Mouse (Mus musculus): ENCODE data around the gene Runx2. TPM values are rescaled to one million over a fixed set of nuclear protein-coding genes. Genes with fewer than 3 reads are reported as not detected.

The Runx2 gene
- total RNA-seq, 2 experiments from 2014 or later, result 7.1 to 8.9 TPM

DNA sequence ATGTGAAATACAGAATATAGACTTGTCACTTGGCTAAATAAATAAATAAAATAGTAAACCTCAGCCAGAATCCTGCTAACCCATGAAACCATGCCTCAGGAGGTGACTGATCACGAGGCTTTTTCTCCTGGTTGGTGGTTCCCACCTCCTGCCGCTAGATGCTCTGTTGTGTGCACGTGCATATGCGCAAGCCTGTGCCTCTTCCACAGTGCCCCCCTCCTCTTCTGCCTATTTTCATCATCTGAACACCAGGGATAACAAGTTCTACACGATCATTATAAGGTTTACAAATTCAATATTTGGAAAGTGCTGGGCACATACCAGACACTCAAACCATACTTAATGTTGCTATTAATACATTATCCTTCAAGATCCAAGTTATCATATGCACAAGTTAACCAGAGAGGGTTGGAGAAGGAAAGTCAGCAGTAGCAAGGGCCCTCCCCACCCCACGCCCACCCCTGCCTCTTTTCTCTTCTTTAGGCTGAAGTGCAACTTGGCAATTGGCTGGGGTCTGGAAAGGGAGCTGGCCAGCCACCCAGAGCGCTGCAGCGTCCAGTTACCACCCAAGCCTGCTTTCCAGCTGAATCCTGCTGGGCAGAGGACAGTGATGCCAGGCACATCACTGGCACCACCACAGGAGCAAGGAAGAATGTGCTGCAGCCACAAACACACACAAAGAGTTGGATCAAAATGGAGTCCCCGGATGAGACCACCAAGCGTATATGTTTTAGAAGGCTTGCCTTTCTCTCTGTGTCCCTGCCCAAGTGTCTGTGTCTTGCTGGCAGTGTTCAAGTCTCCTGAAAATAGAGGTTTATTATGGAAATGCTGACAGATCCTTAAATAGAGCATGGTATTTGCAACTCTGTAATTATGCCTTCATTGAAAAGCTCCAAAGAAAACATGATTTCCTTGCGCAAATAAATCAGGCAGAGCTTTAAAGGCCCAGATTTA is 294.2 kb downstream of the Runx2 start:
- intact Hi-C loops (cut with DNase I), result loop anchor here (5.0 to 10.0 kb wide), 2 partner anchors 92 to 214 kb away; no protein-coding TSS in a partner anchor
- DNase-seq (ENCODE audit: low spot score in 2 of 2), result peak; percentile 30 to 43

DNA sequence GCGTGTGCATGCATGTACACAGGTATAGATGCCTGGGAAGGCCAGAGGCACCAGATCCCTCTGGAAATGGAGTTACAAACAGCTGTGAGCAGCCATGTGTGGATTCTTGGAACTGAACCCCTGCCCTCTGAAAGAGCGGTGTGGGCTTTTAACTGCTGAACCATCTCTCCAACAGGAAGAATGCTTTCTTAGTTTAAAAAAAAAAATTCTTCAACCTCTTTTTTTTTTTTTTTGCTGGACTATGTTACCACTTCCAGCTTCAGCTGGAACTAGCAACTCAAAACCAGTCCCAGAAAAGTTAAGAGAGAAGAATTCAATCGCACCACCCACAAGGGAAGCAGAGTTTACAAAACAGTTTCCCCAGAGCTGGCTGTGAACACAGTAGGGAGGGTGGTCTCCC is 295.2 kb downstream of the Runx2 start:
- intact Hi-C loops (cut with DNase I), result no loop called here
- no peak for DNase-seq (ENCODE audit: low spot score in 2 of 2)

DNA sequence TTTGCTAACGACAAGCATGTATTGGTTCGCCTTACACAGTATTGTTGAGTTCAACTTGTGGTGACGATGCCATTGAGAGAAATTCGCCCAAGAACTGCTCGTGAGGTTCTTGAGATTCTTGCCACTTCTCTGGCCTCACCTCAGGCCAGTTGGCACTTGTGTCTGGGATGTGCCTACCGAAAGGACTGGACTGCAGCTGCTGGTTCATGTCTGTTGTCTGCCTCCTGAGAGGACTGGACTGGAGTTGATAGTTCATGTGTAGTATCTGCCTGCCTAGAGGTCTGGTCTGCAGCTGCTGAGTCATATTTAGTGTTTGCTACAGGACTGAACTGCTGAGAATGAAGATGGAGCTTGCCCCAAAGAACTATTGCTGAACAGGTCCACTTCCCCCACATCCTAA is 296.4 kb downstream of the Runx2 start:
- intact Hi-C loops (cut with DNase I), result no loop called here

DNA sequence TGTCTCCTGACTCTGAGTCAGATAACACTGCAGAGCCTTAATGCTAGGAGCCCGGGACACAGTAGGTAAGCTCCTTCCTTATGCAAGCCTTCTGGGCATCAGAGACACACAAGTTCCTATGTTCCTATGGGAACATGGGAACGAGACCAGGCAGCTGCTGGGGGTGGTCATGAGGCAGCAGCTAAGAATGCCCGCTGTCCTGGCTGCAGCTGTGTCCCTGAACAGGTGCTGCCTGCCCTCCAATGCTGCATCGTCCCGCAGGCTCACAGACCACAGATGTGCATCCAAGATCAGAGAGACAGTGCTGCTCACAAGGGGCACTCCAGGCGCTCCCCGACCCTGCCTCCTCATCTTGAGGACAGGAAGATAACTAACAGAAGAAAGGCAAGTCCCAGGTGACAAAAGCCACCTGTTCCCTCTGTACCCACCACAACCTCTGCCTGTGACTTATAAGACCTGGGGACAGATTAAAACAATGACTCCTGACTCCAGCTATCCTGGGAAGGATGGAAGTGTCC is 306.3 kb downstream of the Runx2 start:
- DNase-seq (ENCODE audit: low spot score in 2 of 2), result no peak
- intact Hi-C loops (cut with DNase I), result no loop called here

More for the DNA sequence above, 296.4 kb downstream of the Runx2 start:
- DNase-seq (ENCODE audit: low spot score in 2 of 2), result no peak

DNA sequence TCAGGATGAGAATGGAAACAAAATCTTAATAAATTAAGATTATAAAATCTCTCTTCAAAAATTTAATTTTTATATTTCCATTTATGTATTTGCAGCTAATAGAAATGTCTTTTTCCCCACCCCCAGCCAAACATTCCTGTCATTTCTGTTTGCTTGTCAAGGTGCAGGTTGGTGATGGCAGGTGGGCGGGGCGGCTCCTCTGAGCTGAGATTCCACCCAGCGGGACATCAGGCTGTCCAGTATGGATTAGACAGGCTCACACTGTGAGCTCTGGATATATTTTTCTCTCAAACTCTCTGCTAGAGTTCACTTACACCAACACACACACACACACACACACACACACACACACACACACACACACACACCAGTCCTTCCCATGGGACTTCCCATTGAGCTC is 306.9 kb downstream of the Runx2 start:
- DNase-seq (ENCODE audit: low spot score in 2 of 2), result no peak
- intact Hi-C loops (cut with DNase I), result no loop called here

DNA sequence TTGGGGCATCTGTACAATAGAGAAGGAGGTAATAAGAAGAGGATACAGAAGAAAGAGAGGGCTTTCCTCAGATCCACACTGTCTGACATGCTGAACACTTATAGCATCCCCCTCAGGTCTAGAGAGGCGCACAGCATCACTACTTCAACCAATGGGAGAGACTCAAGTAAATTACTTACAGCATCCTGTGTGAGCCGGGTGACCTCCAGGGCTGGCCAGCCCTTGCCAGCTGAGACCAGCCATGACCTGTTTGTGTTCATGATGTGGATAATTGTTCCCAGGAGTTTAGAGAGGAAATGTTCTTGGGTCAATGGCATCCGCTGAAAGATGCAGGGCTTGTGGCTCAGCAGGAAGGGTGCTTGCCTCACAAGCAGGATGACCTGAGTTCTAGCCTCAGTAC is 308.1 kb downstream of the Runx2 start:
- intact Hi-C loops (cut with DNase I), result no loop called here
- DNase-seq (ENCODE audit: low spot score in 2 of 2), result no peak

DNA sequence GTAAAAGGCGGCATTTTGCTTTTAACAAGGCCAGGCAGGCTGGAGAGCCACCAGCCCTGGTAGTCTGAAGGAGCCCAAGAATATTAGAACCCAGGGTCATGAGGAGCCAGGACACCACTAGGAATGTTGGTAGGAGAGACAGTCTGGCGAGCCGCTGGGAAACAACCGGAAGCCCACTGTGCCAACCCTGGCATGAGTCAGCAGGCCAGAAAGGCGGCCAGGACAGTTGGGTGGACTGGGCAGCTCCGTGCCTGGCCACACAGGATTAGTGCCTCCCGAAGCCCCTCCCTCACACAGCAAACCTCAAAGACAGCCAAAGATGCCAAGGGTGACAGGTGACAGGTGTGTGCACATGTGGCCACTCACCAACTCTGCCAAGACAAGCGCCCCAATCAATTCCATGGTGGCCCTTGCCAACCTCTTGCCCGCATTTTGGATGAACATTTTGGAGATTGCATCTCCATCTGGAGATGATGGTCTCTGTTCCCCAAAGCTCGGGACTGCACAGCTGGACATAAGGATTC is 309.7 kb downstream of the Runx2 start:
- no peak for DNase-seq (ENCODE audit: low spot score in 2 of 2)
- intact Hi-C loops (cut with DNase I), result no loop called here

DNA sequence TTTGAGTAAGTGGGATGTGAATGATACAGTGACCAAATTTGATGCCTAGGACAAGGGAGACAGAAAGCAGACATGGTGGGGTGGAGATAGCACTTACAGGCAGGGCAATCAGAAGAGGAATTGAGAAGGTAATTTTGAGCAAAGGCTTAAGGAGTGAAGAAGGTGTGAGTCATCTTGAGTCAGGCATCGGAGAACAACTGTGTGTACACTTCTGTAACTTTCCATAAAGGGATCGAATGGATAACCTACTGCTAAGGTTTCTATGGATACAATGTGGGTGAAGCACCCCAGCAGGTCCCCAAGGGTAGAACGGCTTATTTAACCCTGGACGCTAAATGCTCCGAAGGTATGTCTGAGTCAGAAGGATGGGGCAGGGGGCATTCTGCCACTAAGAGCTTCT is 312.4 kb downstream of the Runx2 start:
- intact Hi-C loops (cut with DNase I), result no loop called here
- no peak for DNase-seq (ENCODE audit: low spot score in 2 of 2)

DNA sequence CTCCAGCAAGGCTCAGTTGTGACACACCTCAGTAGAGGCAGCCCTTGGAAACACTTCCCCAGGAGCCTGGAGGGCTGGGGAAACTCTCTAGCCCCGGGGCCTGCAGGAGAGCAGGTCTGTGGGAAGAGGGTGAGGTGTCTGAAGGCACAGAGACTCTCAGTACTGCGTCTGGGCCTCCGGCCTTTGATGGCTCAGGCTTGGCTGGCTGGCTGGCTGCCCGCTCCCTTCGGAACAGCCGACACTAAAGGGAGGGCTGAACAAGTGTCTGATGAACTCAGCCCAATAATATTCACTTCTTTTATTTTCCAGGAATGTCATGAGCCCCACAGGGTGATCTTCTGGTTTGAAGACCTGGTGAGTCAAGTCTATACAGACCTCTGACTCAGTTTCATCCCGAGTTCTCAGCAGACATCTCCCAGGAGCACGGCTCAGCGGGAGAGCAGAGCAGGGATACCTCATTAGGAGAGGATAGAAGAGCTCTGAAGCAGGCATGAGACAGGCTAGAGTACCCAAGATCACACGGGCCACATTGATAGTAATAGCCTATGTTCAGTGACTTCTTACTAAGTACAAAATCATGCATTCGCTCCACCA is 314.2 kb downstream of the Runx2 start:
- intact Hi-C loops (cut with DNase I), result no loop called here
- DNase-seq (ENCODE audit: low spot score in 2 of 2), result no peak

DNA sequence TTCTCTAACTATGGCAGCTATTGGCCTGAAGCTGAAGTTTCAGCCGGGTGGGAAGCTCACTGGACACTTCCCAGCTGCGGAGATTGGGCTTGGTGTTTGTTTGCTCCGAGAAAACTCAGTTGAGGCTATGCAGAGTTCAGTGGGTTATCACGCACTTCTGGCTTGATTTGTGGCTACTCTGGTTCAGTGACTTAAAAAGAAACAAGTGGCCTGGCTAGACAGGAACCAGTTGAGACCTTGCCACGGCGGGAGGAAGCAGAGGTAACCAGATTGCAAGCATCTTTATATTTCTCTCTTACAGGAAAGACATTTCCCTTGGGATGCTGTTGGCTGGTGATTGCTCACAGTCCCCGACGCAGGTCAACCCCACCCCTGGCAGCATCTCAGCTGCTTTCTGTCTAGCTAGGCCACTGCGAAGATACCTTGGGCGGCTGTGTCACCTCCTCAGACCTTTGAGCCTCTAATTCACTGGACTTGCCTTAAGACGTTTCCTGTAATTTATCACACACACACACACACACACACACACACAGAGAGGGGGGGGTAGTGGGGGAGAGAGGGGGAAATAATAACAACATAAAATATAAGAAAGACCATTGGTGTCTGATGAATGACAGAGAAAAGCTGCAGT is 324.3 kb downstream of the Runx2 start:
- no peak for DNase-seq (ENCODE audit: low spot score in 2 of 2)
- intact Hi-C loops (cut with DNase I), result no loop called here

DNA sequence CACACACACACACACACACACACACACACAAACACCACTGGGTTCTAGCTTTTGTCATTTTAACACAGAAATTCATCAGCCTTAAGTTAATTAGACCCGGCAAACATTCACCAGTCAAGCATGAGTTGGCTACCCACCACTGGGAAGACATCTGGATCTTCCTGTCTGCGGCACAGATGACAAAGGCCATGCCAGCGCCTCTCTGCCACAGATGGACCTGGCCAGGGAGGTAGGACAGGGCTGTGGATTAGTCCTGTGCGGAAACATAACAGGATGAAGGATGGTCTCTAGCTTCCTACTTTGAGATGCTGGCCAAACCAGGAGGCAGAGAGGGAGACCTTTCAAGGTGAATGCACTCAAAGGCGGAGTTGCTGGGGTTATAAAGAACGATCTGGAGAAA is 325.3 kb downstream of the Runx2 start:
- no peak for DNase-seq (ENCODE audit: low spot score in 2 of 2)
- intact Hi-C loops (cut with DNase I), result no loop called here

DNA sequence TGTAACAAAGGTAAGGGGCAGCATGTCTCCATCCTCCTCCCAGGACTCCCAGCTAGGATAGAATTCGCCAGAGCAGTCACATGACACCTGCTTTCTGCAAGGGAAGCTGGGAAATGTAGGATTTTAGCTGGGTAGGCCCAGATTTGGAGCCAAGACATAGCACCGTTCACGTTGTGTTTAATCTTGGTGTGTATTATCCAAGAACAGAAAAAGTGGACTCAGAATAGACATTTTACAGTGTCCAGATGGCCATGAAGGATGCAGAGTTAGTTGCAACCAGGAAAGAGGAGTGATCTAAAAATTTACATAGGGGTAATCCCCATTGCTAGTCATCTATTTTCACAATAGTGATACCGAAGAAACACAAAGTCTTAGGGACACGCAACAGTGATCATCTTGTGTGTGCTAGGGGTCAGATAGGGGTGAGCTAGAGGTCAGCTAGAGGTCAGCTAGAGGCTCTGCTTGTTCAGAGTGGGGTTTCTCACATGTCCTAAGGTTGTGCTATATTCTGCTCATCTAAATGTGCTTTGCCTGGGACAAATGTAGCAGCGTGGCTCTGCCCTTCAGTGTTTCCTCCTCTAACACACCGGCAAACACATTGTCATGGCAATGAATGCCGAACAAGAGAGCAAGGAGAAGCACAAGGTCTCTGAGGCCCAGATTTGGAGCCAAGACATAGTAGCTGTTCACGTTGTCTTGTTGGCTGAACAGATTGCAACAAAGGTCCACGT is 326.9 kb downstream of the Runx2 start:
- intact Hi-C loops (cut with DNase I), result no loop called here
- DNase-seq (ENCODE audit: low spot score in 2 of 2), result peak; percentile 22 to 35

DNA sequence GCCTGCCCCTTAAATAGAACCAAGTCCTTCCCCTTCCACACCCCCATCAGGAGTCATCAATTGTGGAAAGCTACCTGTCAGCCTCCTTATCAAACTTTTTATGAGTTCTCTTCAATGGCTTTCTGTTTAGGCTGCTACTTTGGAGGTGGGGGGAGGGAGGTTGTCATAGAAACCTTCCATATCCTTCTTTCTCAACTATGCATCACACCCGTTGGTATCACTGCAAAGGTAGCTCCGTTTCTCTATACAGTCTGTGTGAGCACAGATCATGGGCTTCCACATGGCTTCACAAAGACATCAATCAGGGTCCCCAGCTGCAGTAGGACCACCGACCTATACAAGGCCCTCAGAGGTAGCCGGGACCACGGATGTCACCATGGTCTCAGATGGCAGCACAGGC is 329.3 kb downstream of the Runx2 start:
- no peak for DNase-seq (ENCODE audit: low spot score in 2 of 2)
- intact Hi-C loops (cut with DNase I), result no loop called here

DNA sequence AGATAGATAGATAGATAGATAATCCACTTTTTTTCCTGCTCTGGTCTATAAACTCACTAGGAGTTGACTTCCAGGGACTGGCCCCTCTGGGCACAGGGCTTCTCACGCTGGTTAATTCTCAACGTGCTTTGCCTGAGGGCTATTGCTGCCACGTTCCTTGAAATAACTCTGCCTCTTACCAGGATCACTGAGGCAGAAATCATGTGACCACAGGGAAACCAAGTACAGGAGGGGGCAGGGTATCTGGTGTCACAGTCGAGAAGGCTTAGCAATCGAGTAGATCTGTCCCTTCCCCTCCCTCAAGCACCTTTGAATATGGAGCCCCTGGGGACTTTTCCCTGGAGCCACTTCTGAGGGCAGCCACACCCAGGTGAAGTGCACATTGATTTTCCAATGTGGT is 334.7 kb downstream of the Runx2 start:
- DNase-seq (ENCODE audit: low spot score in 2 of 2), result no peak
- intact Hi-C loops (cut with DNase I), result no loop called here

DNA sequence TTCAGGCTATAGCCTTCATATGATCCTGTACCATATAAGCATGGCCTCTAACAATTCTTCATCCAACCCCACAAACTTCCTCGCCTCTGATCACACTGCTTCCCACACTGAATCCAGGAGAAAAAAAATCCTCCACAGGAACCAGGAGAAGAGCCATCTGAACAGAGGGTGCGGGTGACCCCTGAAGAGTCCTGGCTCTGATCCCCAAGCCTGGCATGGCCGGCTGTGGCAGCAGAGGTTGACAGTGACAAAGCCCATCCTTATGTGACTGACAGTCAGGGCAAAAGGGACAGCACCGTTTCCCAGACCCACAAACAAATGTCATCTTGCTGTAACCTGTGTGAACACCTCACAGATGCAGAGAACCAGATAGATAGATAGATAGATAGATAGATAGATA is 335.1 kb downstream of the Runx2 start:
- intact Hi-C loops (cut with DNase I), result no loop called here
- no peak for DNase-seq (ENCODE audit: low spot score in 2 of 2)

DNA sequence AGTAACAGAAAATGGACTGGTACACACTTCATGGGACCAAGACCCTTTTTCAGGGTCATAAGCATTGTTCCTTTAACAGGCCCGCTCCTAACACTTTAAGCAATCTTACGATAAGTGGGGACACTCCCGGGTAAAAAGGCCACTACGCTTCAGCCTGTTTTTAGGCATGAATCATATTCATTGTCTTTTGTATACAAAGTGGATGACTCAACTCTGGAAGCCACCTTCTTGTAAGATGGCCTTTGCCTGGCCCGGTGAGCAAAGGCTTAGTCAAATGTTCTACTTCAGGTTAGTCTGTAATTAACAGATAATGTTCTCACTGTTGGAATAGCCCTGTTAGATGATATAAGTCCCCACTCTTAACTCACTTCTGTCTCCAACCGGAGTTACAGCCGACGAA is 338.7 kb downstream of the Runx2 start:
- intact Hi-C loops (cut with DNase I), result no loop called here
- no peak for DNase-seq (ENCODE audit: low spot score in 2 of 2)

DNA sequence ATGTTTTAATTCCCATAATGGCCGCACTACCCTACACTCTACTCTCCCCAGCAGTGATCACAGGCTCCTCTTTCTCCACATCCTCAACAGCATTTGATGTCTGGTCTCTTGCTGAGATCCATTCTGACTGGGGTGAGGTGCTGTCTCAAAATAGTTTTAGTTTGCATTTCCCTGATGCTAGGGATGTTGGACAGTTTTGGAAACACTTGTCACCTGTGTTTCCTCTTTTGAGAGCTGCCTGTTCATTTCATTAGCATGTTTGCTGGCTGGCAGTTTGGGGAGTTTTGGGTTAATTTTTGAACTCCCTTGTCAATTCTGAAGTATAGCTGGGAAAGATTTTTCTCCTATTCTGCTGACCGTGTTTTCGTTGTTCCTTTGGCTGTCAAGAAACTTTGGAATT is 340.3 kb downstream of the Runx2 start:
- DNase-seq (ENCODE audit: low spot score in 2 of 2), result no peak
- intact Hi-C loops (cut with DNase I), result no loop called here

DNA sequence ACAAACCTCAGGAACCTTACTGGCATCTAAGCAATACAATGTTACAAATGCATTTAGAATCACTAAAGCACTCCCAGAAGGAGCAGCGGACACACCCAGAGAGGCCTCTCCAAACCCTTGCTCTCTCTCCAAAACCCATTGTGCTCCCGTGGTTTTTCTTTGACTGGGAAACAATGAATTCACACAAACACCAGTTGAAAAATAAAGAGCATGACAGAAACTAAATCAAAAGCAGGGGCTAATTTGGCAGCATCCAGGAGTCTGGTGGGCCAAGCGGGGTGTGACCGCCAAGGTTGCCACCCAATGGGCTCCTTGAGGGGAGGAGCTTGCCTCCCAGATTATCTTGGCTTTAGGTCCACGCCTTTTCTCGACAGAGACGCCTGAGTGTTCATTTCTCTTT is 341.9 kb downstream of the Runx2 start:
- DNase-seq (ENCODE audit: low spot score in 2 of 2), result no peak
- intact Hi-C loops (cut with DNase I), result no loop called here

DNA sequence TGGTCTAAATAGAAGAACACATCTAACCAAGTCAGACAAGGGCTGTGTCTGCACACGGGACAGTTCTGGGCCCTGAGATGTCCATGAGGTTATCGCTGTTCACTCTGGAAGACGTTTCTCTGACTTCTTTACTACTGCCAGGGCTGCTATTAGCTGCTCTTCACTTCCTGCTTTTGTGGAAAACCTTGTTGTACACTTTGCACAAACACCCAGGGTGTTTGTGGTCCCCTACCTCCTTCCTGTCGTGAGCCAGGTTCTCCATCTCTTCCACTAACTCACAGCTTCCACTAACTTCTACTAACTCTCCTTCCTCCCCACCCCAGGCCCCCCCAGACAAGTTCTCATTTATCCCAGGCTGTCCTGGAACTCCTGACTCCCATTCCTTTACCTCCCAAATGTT is 350.9 kb downstream of the Runx2 start:
- DNase-seq (ENCODE audit: low spot score in 2 of 2), result no peak
- intact Hi-C loops (cut with DNase I), result no loop called here

DNA sequence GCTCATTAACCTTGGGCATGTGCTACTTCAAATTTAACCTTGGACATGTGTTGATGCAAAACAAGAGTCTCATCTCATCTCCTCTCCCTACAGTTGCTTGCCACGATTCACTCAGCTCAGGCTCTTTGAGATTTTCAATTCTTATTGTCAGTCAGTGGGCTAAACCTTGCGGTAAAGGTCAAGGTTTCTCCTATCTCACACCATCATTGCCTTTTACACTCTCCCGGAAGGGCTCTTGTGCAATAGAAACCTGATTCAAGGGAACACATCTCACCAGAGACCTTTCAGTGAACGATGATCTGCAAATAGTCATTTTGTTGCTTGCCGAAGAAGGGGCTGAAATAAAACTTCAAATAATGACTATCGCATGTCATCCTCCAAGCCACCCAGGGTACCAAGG is 354.4 kb downstream of the Runx2 start:
- no peak for DNase-seq (ENCODE audit: low spot score in 2 of 2)
- intact Hi-C loops (cut with DNase I), result no loop called here
